Mouse (Mus musculus) stomach, embryonic 16.5 days (tissue): ENCODE data around the gene Gm38431. TPM values are rescaled to one million over a fixed set of nuclear protein-coding genes. Genes with fewer than 3 reads are reported as not detected.
A peak's percentile ranks its signal among the peaks of the same experiment; 100 is the strongest.

Experiments used
- ATAC-seq: fragments of 200-750 bp; cut with Nextera tagmentation; 2 replicates; pipeline ENCODE4 v1.8.0; 2017; ENCODE audit warnings: moderate number of reproducible peaks, moderate TSS enrichment; ENCODE audit not compliant: insufficient read depth, low FRiP score
- H3K27ac ChIP-seq: fragments of 300-500 bp; sonication (generic); 2 replicates; pipeline ENCODE4 v1.5.1; 2014; ENCODE audit warnings: low read length
- H3K27me3 ChIP-seq: fragments of 300-500 bp; sonication (generic); 2 replicates; pipeline ENCODE4 v1.6.1; 2014; ENCODE audit warnings: low read length, control low read depth, mixed read lengths; ENCODE audit not compliant: control insufficient read depth, insufficient read depth
- H3K36me3 ChIP-seq: fragments of 300-500 bp; sonication (generic); 2 replicates; pipeline ENCODE4 v1.6.1; 2014; ENCODE audit warnings: low read length; ENCODE audit not compliant: control insufficient read depth, insufficient read depth
- H3K4me1 ChIP-seq: fragments of 300-500 bp; sonication (generic); 2 replicates; pipeline ENCODE4 v1.6.1; 2014; ENCODE audit warnings: low read length, control low read depth, mixed read lengths; ENCODE audit not compliant: control insufficient read depth, insufficient read depth
- H3K4me2 ChIP-seq: fragments of 300-500 bp; sonication (generic); 2 replicates; pipeline ENCODE4 v1.6.1; 2014; ENCODE audit warnings: low read depth, low read length, mixed read lengths
- H3K4me3 ChIP-seq: fragments of 300-500 bp; sonication (generic); replicated peaks from 2 replicates; pipeline ENCODE4 v1.5.1; 2014; ENCODE audit warnings: mild to moderate bottlenecking, low read length
- H3K9ac ChIP-seq: fragments of 300-500 bp; sonication (generic); 2 replicates; pipeline ENCODE4 v1.6.1; 2014; ENCODE audit warnings: low read length
- H3K9me3 ChIP-seq: fragments of 300-500 bp; sonication (generic); replicated peaks from 2 replicates; pipeline ENCODE4 v1.6.1; 2016; ENCODE audit warnings: low read length, control low read depth; ENCODE audit not compliant: control insufficient read depth
- WGBS: fragments of 180-500 bp; shearing (Covaris S2); extraction: QIAGEN DNeasy Blood & Tissue Kit; methylation state at CpG from one replicate; pipeline ENCODE4 v1.1.7; 2014; 5-methylcytosine and 5-hydroxymethylcytosine counted together
- polyA plus RNA-seq: library from polyadenylated mRNA; unstranded; fragments of >200 nt; fragmentation: Nextera tagmentation; extraction: Ambion mirVana; gene quantifications from 2 replicates; pipeline ENCODE4 v1.2.1, GENCODE M21; 2015

The Gm38431 gene
- 1.2 and 2.1 TPM in 2 replicates for polyA plus RNA-seq

- peak within 1 kb of the TSS; percentile 74 for H3K9ac ChIP-seq
- peak within 1 kb of the TSS; percentile 86 for H3K27ac ChIP-seq
- H3K4me3 ChIP-seq = peak within 1 kb of the TSS; percentile 68
- peak; percentile 100 for ATAC-seq
- 0 out of 2 replicates have a peak, but pooled peaks cover 5% of the 10 kb centered on the region for H3K36me3 ChIP-seq
- WGBS = under 1% methylated on average over 54 of the region's 54 CpGs
- H3K9me3 ChIP-seq = no peaks in the 10 kb centered on the region
- no peaks in the 10 kb centered on the region for H3K27me3 ChIP-seq
- H3K4me1 ChIP-seq = peaks cover 15% of the 10 kb centered on the region
- H3K4me2 ChIP-seq = peak within 1 kb of the TSS; percentile 90
Measured at GRCm38 (mm10) chr9:21091707-21092320, at the start of gene Gm38431, which contains the start of gene Raver1. Gene Gm38431 (minus strand): TSS chr9:21091997. Gene Raver1 (minus strand): TSS chr9:21092008.

DNA sequence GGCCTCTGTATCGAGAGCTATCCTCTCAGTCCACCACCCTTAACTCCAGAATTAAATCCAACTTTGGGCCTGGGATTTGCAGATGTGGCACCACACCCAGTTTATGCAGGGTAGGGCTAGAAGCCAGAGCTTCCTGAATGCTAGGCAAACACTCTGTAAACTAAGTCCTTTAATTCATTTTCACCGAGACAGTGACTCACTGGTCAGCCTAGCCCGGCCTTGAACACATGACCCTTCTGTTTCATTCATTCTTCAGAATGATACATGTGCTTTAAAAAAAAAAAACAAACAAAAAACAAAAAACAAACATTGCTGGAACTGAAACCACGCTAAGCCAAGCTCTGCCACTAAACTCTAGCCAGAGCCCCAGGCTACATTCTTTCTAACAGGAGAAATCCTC, 46.6 kb upstream of the Gm38431 start:
- Histone ChIP-seq H3K27me3 (no peaks in the 10 kb centered on the region), H3K9ac (no peak overlapping the region), H3K4me1 (no peaks in the 10 kb centered on the region), H3K4me2 (no peak overlapping the region), H3K4me3 (no peak overlapping the region), H3K9me3 (no peaks in the 10 kb centered on the region), H3K36me3 (peaks cover 26% of the 10 kb centered on the region), H3K27ac (no peak overlapping the region)
- ATAC-seq = no peak
- 66% methylated on average over 4 of the region's 4 CpGs for WGBS

- peak; percentile 52; the same call in 1 of the 2 replicates for ATAC-seq
- H3K4me2 ChIP-seq = no peak overlapping the region
- 50% methylated on average over 3 of the region's 3 CpGs for WGBS
- no peak overlapping the region for H3K4me3 ChIP-seq
- H3K9ac ChIP-seq = no peak overlapping the region
- H3K9me3 ChIP-seq = no peaks in the 10 kb centered on the region
- H3K36me3 ChIP-seq = peaks cover 21% of the 10 kb centered on the region
- no peaks in the 10 kb centered on the region for H3K4me1 ChIP-seq
- H3K27me3 ChIP-seq = no peaks in the 10 kb centered on the region
- H3K27ac ChIP-seq = no peak overlapping the region
Measured at GRCm38 (mm10) chr9:21137229-21137628, 45.4 kb upstream of the Gm38431 start.

DNA sequence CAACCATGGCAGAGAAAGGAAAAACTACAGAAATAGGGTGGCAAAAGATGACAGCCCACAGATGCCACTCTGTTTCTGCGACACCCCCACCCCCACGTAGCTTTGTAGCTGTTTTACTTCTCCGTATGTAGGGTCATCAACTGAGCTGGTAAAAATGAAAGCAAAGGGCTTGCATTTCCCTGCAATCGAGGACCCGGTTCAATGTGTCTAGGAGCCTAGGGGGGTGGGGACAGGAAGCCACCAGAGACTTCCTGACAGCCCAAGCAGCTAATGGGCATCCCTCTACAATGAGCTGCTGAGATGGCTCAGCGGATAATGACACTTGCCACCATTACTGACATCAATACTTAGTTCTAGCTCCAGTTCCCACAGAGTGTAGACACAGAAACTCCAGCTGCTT, 44.6 kb upstream of the Gm38431 start:
- Histone ChIP-seq H3K27ac (no peak overlapping the region), H3K27me3 (no peaks in the 10 kb centered on the region), H3K9me3 (no peaks in the 10 kb centered on the region), H3K36me3 (peaks cover 17% of the 10 kb centered on the region), H3K4me1 (no peaks in the 10 kb centered on the region), H3K9ac (no peak overlapping the region), H3K4me2 (no peak overlapping the region), H3K4me3 (no peak overlapping the region)
- ATAC-seq = no peak
- WGBS = 78% methylated on average over 6 of the region's 6 CpGs

DNA sequence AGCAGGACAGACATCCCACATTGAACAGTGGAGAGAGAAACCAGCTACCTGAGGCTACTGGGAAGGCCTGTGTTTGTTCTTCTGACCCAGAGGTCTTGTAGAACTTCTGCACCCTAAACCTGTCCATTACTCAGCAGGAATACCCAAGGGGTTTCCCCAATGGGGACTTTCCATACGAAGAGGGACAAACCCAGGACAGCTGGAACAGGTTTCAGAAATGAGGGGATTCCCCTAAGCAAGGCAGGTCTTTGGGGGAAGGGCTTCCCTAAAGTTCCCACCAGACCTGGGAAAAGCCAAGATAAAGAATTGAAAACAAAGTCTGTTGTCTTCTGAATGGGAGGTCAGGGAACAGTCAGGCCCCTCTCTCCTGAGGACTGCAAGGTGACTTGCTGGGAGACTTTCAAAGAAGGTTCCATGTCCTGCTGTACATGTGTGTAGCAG, 44.2 kb upstream of the Gm38431 start:
- ATAC-seq = no peak
- Histone ChIP-seq H3K4me2 (no peak overlapping the region), H3K4me1 (no peaks in the 10 kb centered on the region), H3K4me3 (no peak overlapping the region), H3K27ac (no peak overlapping the region), H3K9me3 (no peaks in the 10 kb centered on the region), H3K27me3 (no peaks in the 10 kb centered on the region), H3K9ac (no peak overlapping the region), H3K36me3 (peaks cover 14% of the 10 kb centered on the region)
- WGBS = 59% methylated on average over 1 of the region's 1 CpGs

DNA sequence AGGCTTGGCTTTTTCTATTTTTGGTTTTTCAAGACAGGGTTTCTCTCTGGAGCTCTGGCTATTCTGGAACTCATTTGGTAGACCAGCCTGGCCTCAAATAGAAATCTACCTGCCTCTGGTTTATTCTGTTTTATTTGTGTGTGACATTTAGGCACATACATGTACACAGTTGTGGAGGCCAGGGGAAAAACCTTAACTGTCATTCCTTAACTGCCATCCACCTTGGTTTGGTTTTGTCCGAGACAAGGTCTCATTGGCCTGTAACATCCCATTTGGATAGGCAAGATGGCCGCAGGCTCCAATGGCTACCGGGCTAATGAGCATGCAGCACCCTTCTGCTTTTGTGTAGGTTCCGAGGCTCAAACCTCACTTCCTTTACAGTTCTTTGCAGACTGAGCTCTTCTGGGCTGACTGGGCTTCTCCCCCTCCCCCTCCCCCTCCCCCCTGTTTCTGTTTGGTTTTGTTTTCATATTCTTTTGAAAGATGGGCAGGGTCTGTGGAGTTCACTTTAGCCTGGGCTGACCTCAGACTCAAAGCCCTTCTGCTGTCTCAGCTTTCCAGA, 43.6 kb upstream of the Gm38431 start:
- no peaks in the 10 kb centered on the region for H3K27me3 ChIP-seq
- H3K9ac ChIP-seq = no peak overlapping the region
- peaks cover 9% of the 10 kb centered on the region for H3K36me3 ChIP-seq
- H3K4me2 ChIP-seq = no peak overlapping the region
- H3K27ac ChIP-seq = no peak overlapping the region
- H3K4me1 ChIP-seq = peaks cover 2% of the 10 kb centered on the region
- ATAC-seq = no peak
- no peak overlapping the region for H3K4me3 ChIP-seq
- 75% methylated on average over 4 of the region's 4 CpGs for WGBS
- no peaks in the 10 kb centered on the region for H3K9me3 ChIP-seq

DNA sequence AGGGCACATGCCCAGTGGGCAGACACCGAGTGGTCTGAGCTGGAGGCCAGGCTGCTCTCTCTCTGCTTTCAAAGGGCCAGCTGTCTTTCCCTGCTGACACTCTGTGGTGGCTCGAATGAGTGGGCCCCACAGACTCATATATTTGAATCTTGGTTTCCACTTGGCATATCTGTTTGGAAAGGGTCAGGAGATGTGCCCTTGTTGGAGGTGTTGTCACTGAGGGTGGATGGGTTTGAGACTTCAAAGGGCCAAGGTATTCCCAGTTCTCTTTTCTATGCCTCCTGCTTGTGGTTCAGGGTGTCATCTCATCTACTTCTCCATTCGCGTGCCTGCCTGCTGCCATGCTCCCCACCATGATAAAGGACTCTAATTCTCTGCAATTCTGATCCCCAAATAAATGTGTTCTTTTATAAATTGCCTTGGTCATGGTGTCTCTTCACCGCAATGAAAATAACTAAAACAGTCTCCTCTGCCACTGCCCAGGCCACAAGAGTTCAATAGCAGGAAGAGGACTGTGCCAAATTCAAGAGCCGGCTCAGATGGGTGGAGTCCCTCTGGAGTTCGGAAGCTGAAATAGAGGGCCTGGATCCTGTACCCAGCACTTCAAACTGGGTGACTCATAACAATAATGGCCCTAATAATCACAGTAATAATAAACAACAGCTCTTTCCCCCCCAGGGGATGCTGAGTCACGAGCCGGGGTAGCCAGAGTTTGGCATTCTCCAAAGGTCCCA, 43.0 kb upstream of the Gm38431 start:
- Histone ChIP-seq H3K9me3 (no peaks in the 10 kb centered on the region), H3K4me1 (peaks cover 5% of the 10 kb centered on the region), H3K4me2 (no peak overlapping the region), H3K27me3 (no peaks in the 10 kb centered on the region), H3K36me3 (peaks cover 3% of the 10 kb centered on the region), H3K4me3 (no peak overlapping the region), H3K9ac (no peak overlapping the region), H3K27ac (no peak overlapping the region)
- no peak for ATAC-seq
- 58% methylated on average over 9 of the region's 9 CpGs for WGBS

DNA sequence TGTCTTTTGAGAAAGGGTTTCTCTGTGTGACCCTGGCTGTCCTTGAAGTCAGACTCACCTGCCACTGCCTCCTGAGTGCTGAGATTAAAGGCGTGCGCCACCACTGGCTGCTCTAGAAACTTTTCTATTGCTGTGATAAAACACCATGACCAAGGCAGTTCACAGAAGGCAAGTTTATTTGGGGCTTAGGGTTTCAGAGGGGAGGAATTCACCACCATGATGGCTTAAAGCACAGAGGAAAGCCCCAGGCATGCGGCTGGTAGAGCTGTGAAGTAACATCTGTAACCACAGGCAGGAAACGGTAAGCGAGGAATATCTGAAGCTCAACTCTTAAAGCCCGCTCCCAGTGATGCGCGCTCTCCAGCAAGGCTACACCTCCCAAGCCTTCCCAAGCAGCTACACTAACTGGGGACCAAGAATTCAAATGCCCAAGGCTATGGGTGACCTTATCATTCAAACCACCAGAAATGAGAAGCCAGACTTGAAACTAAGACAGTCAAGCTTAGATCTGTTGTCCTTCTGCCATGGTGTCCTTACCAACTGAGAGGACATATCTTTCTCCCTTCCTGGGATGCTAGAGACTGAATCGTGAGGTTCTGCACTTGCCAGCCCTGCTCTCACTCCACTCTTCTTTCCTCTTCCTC, 41.4 kb upstream of the Gm38431 start:
- WGBS = 76% methylated on average over 9 of the region's 9 CpGs
- H3K4me2 ChIP-seq = no peak overlapping the region
- ATAC-seq = no peak

More for the DNA sequence above, 41.4 kb upstream of the Gm38431 start:
- H3K9me3 ChIP-seq = no peaks in the 10 kb centered on the region
- no peaks in the 10 kb centered on the region for H3K27me3 ChIP-seq
- H3K4me1 ChIP-seq = peaks cover 5% of the 10 kb centered on the region
- H3K27ac ChIP-seq = no peak overlapping the region
- H3K4me3 ChIP-seq = no peak overlapping the region
- H3K36me3 ChIP-seq = no peaks in the 10 kb centered on the region
- no peak overlapping the region for H3K9ac ChIP-seq
